ENCODE assay signal across 29 mouse cellular contexts in genomic region chr8:3177440-3177839, GRCm38 (mm10).
DNase-seq lines count a peak whose midpoint lies in the region; ATAC-seq and TF ChIP-seq lines count a peak whose summit lies in the region.
"Had no signal": no experiment of that assay in that cellular context is flagged by ENCODE, and none has a peak within 500 bp of the region (broad histone marks: within the 10 kb centered on the region; RNA-seq: fewer than 3 reads in every experiment).

No protein-coding gene starts in this region.

- no peak overlapping the region for H3K4me3 ChIP-seq in liver, postnatal 0 days (ENCODE audit: low read depth, low read length)
- H3K4me3 ChIP-seq in liver, embryonic 11.5 days (ENCODE audit: low read depth, low read length): no peak overlapping the region
- H3K4me3 ChIP-seq: embryonic facial prominence, embryonic 12.5 days; embryonic facial prominence, embryonic 15.5 days; gastrocnemius, adult 2 months; heart, embryonic 12.5 days; heart, embryonic 15.5 days had no signal

- H3K4me1 ChIP-seq in liver, postnatal 0 days (ENCODE audit: insufficient read depth): no peaks in the 10 kb centered on the region
- no peaks in the 10 kb centered on the region for H3K4me1 ChIP-seq in liver, embryonic 11.5 days (replicated peaks; ENCODE audit: control insufficient read depth, insufficient read depth, low read length)
- H3K4me1 ChIP-seq: embryonic facial prominence, embryonic 12.5 days; embryonic facial prominence, embryonic 15.5 days; heart, embryonic 12.5 days; heart, embryonic 15.5 days had no signal

- H3K9ac ChIP-seq in liver, postnatal 0 days (replicated peaks): no peak overlapping the region
- no peak overlapping the region for H3K9ac ChIP-seq in liver, embryonic 11.5 days (ENCODE audit: low read depth, low read length)
- H3K9ac ChIP-seq: embryonic facial prominence, embryonic 12.5 days; embryonic facial prominence, embryonic 15.5 days; forebrain, postnatal 0 days; heart, embryonic 12.5 days; heart, embryonic 15.5 days; hindbrain, embryonic 14.5 days had no signal

- DNase-seq in kidney, adult 11 months: peak; percentile 24
- DNase-seq in kidney, adult 18-20 months: no peak
- DNase-seq in liver, postnatal 0 days: no peak
- DNase-seq in liver, embryonic 11.5 days (ENCODE audit: low spot score): no peak
- DNase-seq in kidney, postnatal 14 days: peak; percentile 15
- DNase-seq in frontal cortex, adult 2 months (ENCODE audit: extremely low spot score in 1 of 2, low spot score in 1 of 2): no peak
- no peak for DNase-seq in cerebellum, adult 11 months
- DNase-seq: adrenal gland, postnatal 10 days; adrenal gland, postnatal 36 days; B cell, adult 2 months; cerebellum, adult 2 months; cerebellum, adult 9-11 months; cerebellum, postnatal 25 days; forebrain, postnatal 0 days; gastrocnemius, adult 2 months; gastrocnemius, postnatal 14 days; heart, adult 18-20 months; heart, postnatal 10 days; heart, postnatal 4 days had no signal

- WGBS in liver, postnatal 0 days (ENCODE audit: insufficient replicate concordance): 86% methylated on average over 4 of the region's 4 CpGs
- 95% methylated on average over 4 of the region's 4 CpGs for WGBS in liver, embryonic 11.5 days

- H3K9me3 ChIP-seq in liver, postnatal 0 days (ENCODE audit: low read length): no peaks in the 10 kb centered on the region
- peaks cover 4% of the 10 kb centered on the region for H3K9me3 ChIP-seq in liver, embryonic 11.5 days (ENCODE audit: control insufficient read depth, low read length)
- H3K9me3 ChIP-seq: G1E; heart, embryonic 15.5 days had no signal

- ATAC-seq in liver, postnatal 0 days: 0 out of 2 replicates have a peak, but pooled peaks have one; percentile 33
- no peak for ATAC-seq in liver, embryonic 11.5 days (replicated peaks; ENCODE audit: low FRiP score)
- ATAC-seq: forebrain, embryonic 14.5 days; forebrain, postnatal 0 days; hindbrain, postnatal 0 days; Patski had no signal

- TF ChIP-seq EP300 in liver, postnatal 0 days (IDR thresholded peaks at IDR 0.05; ENCODE audit: low read depth): no peak

- H3K36me3 ChIP-seq in liver, postnatal 0 days (replicated peaks; ENCODE audit: insufficient read depth, low read length): peaks cover 39% of the 10 kb centered on the region
- peaks cover 13% of the 10 kb centered on the region for H3K36me3 ChIP-seq in liver, embryonic 11.5 days (ENCODE audit: control insufficient read depth, insufficient read depth, low read length)
- H3K36me3 ChIP-seq: G1E had no signal

- no peaks in the 10 kb centered on the region for H3K27me3 ChIP-seq in liver, postnatal 0 days (ENCODE audit: insufficient read depth, low read length)
- H3K27me3 ChIP-seq in liver, embryonic 11.5 days (replicated peaks; ENCODE audit: control insufficient read depth, insufficient read depth, low read length): no peaks in the 10 kb centered on the region
- H3K27me3 ChIP-seq: CH12.LX; embryonic facial prominence, embryonic 12.5 days; embryonic facial prominence, embryonic 15.5 days; heart, embryonic 12.5 days; heart, embryonic 15.5 days; Patski had no signal

- no peak for TF ChIP-seq CTCF in liver, postnatal 0 days (IDR thresholded peaks at IDR 0.05; ENCODE audit: low read depth)

- no peak overlapping the region for H3K27ac ChIP-seq in liver, postnatal 0 days (ENCODE audit: low read depth)
- no peak overlapping the region for H3K27ac ChIP-seq in liver, embryonic 11.5 days (ENCODE audit: low read depth, low read length)
- H3K27ac ChIP-seq: embryonic facial prominence, embryonic 12.5 days; embryonic facial prominence, embryonic 15.5 days; gastrocnemius, adult 2 months; heart, embryonic 15.5 days; hindbrain, embryonic 14.5 days; hindbrain, postnatal 0 days had no signal

- no peak overlapping the region for H3K4me2 ChIP-seq in liver, postnatal 0 days (ENCODE audit: low read depth, low read length)
- no peak overlapping the region for H3K4me2 ChIP-seq in liver, embryonic 11.5 days
- H3K4me2 ChIP-seq: embryonic facial prominence, embryonic 12.5 days; embryonic facial prominence, embryonic 15.5 days; heart, embryonic 12.5 days; heart, embryonic 15.5 days; hindbrain, embryonic 14.5 days had no signal

Comparison
In these comparisons a context has a peak if more than half of its experiments do, and no peak if none do; other contexts are left out.
1. DNase-seq: peak in kidney, adult 11 months (single experiment) and kidney, postnatal 14 days (single experiment); none in kidney, adult 18-20 months (single experiment), liver, postnatal 0 days (single experiment), liver, embryonic 11.5 days (single experiment), frontal cortex, adult 2 months (0 of 2) and cerebellum, adult 11 months (single experiment).